Mouse (Mus musculus): ENCODE data around the gene Coq5. TPM values are rescaled to one million over a fixed set of nuclear protein-coding genes. Genes with fewer than 3 reads are reported as not detected.

Gene Coq5
- total and polyA plus RNA-seq, 3 experiments, result 23.4 to 51.6 (median 42.9) TPM

DNA sequence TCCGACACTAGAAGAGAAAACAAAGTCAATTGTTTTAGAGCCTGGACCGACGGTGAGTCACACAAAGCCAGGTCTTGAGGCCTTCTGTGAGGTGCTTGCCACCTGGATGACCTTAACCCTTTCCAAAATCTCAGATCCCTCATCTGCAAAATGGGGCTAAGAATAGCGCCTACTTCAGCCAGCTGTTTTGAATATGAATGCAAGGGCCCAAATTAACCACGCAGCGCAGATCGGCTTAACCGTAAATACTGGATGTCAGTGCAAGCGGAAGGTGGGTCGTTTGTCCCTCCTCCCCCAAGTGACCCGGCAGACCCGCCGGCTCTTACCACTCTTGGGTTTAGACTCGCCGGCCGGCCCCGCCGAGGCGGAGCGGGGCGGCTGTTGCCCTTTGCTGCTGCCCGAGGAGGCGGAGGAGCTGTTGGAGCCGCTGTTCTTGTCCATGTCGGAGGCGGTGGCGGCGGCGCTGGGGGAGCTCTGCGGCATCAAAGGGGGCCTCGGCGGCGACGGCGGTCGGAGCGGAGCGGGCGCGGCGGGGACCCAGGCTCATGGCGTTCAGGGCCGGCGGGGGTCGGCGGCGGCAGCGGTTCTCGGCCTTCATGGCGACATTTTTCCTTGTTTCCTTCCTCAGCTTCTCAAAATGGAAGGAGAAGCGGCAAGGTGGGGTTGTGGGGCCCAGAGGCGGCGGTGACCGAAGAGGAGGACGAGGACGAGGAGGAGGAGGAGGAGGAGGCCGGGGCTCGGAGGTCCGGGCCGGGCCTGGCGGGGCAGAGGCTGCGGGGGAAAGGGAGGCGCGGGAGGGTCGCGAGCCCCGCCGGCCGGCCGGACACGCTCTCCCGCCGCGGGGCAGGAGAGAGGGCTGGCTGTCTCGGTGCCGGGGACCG lies 7.3 kb upstream of the Coq5 start:
- H3K9me3 ChIP-seq (replicated peaks), result peaks cover 3% of the 10 kb centered on the region; the same call in 1 of the 2 replicates
- ATAC-seq (ENCODE audit: extremely low read depth, insufficient number of reproducible peaks, low FRiP score, poor library complexity, severe bottlenecking), result no peak
- DNase-seq (ENCODE audit: low spot score), result peak; percentile 32
- peak overlapping the region; percentile 87 for H3K4me3 ChIP-seq (ENCODE audit: low read depth, low read length)
- no peak for TF ChIP-seq TAL1 (conservative IDR thresholded peaks at IDR 0.05; ENCODE audit: low read depth, low read length)
- no peak for TF ChIP-seq GATA1 (IDR thresholded peaks at IDR 0.05; ENCODE audit: borderline replicate concordance, low read length)
- no peak for TF ChIP-seq CTCF (IDR thresholded peaks at IDR 0.05; ENCODE audit: low read depth, low read length)
- no peak for TF ChIP-seq POLR2AphosphoS5 (IDR thresholded peaks at IDR 0.05; ENCODE audit: insufficient replicate concordance, low read depth, low read length)
- no peak for TF ChIP-seq GATA2 (IDR thresholded peaks at IDR 0.05; ENCODE audit: borderline replicate concordance, low read depth, low read length)
- peaks cover 33% of the 10 kb centered on the region for H3K36me3 ChIP-seq (replicated peaks)
- peaks cover 61% of the 10 kb centered on the region for H3K4me1 ChIP-seq (ENCODE audit: insufficient read depth, low read depth, low read length)
- H3K27me3 ChIP-seq (ENCODE audit: insufficient read depth, low read length), result no peaks in the 10 kb centered on the region

DNA sequence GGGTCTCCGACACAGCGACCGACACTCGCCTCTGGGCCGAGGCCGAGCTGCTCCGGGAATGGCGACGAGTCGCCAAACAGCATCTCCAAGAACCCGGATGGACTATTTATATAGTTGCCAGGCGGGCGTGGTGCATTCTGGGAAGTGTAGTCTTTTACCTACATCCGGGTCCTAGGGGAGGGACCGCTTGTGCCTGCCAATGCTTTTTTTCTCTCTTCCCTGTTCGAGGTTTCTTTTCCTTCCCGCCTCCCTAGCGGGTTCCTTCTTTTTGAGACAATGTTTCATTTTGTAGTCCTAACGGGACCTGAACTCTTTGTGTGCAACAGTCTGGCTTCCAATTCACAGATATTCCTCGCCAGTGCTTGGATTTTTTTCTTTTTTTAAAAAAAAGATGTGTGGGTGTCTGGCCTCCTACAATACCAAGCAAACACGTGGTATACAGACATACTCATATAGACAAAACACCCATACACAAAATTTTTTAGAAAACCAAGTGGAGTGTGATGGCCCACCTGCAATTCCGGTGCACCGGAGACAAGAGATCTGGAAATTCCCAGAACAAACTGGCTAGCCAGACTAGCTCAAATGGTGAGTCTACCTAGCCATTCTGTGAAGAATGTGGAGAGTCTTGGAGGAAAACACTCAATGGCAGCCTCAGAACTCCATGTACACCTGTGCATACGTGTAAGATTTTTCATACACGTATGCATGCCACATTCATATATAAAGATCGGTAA lies 6.5 kb upstream of the Coq5 start, which contains the start of gene Rnf10:
Gene Rnf10, minus strand, starts transcription at position 87 of the 737 bp plus-strand sequence.
- peaks cover 29% of the 10 kb centered on the region for H3K36me3 ChIP-seq (replicated peaks)
- peaks cover 56% of the 10 kb centered on the region for H3K4me1 ChIP-seq (ENCODE audit: insufficient read depth, low read depth, low read length)
- peak within 1 kb of the TSS; percentile 87 for H3K4me3 ChIP-seq (ENCODE audit: low read depth, low read length)
- peaks cover 3% of the 10 kb centered on the region; the same call in 1 of the 2 replicates for H3K9me3 ChIP-seq (replicated peaks)
- TF ChIP-seq POLR2AphosphoS5 (IDR thresholded peaks at IDR 0.05; ENCODE audit: insufficient replicate concordance, low read depth, low read length) (no peak), CTCF (IDR thresholded peaks at IDR 0.05; ENCODE audit: low read depth, low read length) (no peak), GATA1 (IDR thresholded peaks at IDR 0.05; ENCODE audit: borderline replicate concordance, low read length) (no peak), TAL1 (conservative IDR thresholded peaks at IDR 0.05; ENCODE audit: low read depth, low read length) (no peak), GATA2 (IDR thresholded peaks at IDR 0.05; ENCODE audit: borderline replicate concordance, low read depth, low read length) (no peak)
- ATAC-seq (ENCODE audit: extremely low read depth, insufficient number of reproducible peaks, low FRiP score, poor library complexity, severe bottlenecking) (peak; percentile 74), DNase-seq (ENCODE audit: low spot score) (peak; percentile 82)
- no peaks in the 10 kb centered on the region for H3K27me3 ChIP-seq (ENCODE audit: insufficient read depth, low read length)

DNA sequence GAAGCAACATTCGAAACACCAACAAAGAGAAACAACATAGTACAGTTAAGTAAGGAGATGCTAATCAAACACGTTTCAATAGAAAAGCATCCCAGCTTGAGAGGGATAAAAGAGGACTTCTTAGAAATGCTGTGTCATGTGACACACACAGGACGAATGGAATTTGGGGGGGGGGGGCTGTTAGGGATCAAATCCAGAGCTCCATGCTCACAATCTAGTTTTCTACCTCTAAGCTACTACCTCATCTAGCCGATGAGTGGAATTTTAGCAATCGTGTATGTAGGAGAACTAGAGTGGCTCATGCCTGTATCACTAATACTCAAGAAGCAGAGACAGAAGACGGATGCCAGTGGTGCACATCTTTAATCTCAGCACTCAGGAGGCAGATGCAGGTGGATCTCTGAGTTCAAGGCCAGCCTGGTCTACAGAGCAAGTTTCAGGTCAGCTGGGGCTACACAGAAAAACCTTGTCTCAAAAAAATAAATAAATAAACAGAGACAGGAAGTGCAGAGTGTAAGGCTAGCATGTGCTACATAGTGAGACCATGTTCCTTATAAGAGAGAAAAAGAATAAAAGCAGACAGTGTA lies 5.8 kb upstream of the Coq5 start:
- Histone ChIP-seq H3K36me3 (replicated peaks) (peaks cover 23% of the 10 kb centered on the region), H3K9me3 (replicated peaks) (peaks cover 3% of the 10 kb centered on the region; the same call in 1 of the 2 replicates), H3K4me3 (ENCODE audit: low read depth, low read length) (peak overlapping the region; percentile 87; the same call in 1 of the 2 replicates), H3K27me3 (ENCODE audit: insufficient read depth, low read length) (no peaks in the 10 kb centered on the region), H3K4me1 (ENCODE audit: insufficient read depth, low read depth, low read length) (peaks cover 50% of the 10 kb centered on the region)
- TF ChIP-seq GATA1 (IDR thresholded peaks at IDR 0.05; ENCODE audit: borderline replicate concordance, low read length) (no peak), CTCF (IDR thresholded peaks at IDR 0.05; ENCODE audit: low read depth, low read length) (no peak)
- DNase-seq (ENCODE audit: low spot score) (no peak), ATAC-seq (ENCODE audit: extremely low read depth, insufficient number of reproducible peaks, low FRiP score, poor library complexity, severe bottlenecking) (no peak)

DNA sequence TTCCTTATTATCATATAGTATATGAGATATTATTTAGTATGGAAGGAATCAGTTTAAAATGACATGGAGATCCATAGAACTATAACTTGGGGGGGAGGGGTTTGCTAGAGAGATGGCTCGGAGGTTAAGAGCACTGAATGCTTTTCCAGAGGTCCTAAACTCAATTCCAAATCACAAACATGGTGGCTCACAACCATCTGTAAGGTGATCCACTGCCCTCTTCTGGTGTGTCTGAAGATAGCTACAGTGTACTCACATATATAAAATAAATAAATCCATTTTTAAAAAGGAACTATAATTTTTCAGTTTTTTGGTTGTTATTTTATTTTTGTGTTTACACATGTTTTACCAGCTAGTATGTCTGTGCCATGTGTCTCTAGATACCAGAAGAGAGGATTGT lies 5.1 kb upstream of the Coq5 start:
- Histone ChIP-seq H3K9me3 (replicated peaks) (peaks cover 3% of the 10 kb centered on the region; the same call in 1 of the 2 replicates), H3K4me1 (ENCODE audit: insufficient read depth, low read depth, low read length) (peaks cover 45% of the 10 kb centered on the region), H3K4me3 (ENCODE audit: low read depth, low read length) (no peak overlapping the region), H3K36me3 (replicated peaks) (peaks cover 16% of the 10 kb centered on the region), H3K27me3 (ENCODE audit: insufficient read depth, low read length) (no peaks in the 10 kb centered on the region)
- no peak for ATAC-seq (ENCODE audit: extremely low read depth, insufficient number of reproducible peaks, low FRiP score, poor library complexity, severe bottlenecking)
- no peak for DNase-seq (ENCODE audit: low spot score)
- TF ChIP-seq CTCF (IDR thresholded peaks at IDR 0.05; ENCODE audit: low read depth, low read length) (no peak), GATA1 (IDR thresholded peaks at IDR 0.05; ENCODE audit: borderline replicate concordance, low read length) (no peak), TAL1 (conservative IDR thresholded peaks at IDR 0.05; ENCODE audit: low read depth, low read length) (no peak), POLR2AphosphoS5 (IDR thresholded peaks at IDR 0.05; ENCODE audit: insufficient replicate concordance, low read depth, low read length) (no peak), GATA2 (IDR thresholded peaks at IDR 0.05; ENCODE audit: borderline replicate concordance, low read depth, low read length) (no peak)

DNA sequence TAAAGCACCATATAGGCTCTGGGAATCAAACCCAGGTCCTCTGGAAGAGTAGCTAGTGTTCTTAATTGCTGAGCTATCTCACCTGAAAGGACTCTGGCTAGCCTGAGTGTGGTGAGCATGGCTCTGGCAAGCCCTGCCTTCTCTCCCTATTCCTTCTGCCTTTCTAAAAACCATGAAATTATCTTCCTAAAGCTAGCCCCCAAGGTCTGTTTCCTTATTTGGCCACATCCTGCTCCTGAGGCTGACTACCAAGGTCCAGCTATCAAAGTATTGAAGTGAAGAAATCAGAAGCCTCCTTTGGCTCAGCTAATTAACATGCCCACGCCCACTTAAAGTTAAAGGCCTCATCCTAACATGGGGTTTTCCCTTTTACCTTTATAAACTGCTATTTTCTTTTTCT lies 4.7 kb upstream of the Coq5 start:
- no peak for DNase-seq (ENCODE audit: low spot score)
- Histone ChIP-seq H3K4me3 (ENCODE audit: low read depth, low read length) (no peak overlapping the region), H3K36me3 (replicated peaks) (peaks cover 12% of the 10 kb centered on the region), H3K27me3 (ENCODE audit: insufficient read depth, low read length) (no peaks in the 10 kb centered on the region), H3K9me3 (replicated peaks) (peaks cover 3% of the 10 kb centered on the region; the same call in 1 of the 2 replicates), H3K4me1 (ENCODE audit: insufficient read depth, low read depth, low read length) (peaks cover 41% of the 10 kb centered on the region)
- ATAC-seq (ENCODE audit: extremely low read depth, insufficient number of reproducible peaks, low FRiP score, poor library complexity, severe bottlenecking), result no peak
- TF ChIP-seq GATA2 (IDR thresholded peaks at IDR 0.05; ENCODE audit: borderline replicate concordance, low read depth, low read length) (no peak), GATA1 (IDR thresholded peaks at IDR 0.05; ENCODE audit: borderline replicate concordance, low read length) (no peak), CTCF (IDR thresholded peaks at IDR 0.05; ENCODE audit: low read depth, low read length) (no peak), POLR2AphosphoS5 (IDR thresholded peaks at IDR 0.05; ENCODE audit: insufficient replicate concordance, low read depth, low read length) (no peak), TAL1 (conservative IDR thresholded peaks at IDR 0.05; ENCODE audit: low read depth, low read length) (no peak)
